Mouse (Mus musculus): ENCODE measurements around the gene Nrxn2. TPM values are rescaled to one million over a fixed set of nuclear protein-coding genes. Genes with fewer than 3 reads are reported as not detected.

Nrxn2 gene
- polyA plus RNA-seq, 1 experiment, result 393 TPM

GRCm38 (mm10) chr19:6553174-6553573 is 134.6 kb downstream of the Nrxn2 start:
- no peak for DNase-seq (ENCODE audit: extremely low spot score in 1 of 2, low spot score in 1 of 2)

DNA sequence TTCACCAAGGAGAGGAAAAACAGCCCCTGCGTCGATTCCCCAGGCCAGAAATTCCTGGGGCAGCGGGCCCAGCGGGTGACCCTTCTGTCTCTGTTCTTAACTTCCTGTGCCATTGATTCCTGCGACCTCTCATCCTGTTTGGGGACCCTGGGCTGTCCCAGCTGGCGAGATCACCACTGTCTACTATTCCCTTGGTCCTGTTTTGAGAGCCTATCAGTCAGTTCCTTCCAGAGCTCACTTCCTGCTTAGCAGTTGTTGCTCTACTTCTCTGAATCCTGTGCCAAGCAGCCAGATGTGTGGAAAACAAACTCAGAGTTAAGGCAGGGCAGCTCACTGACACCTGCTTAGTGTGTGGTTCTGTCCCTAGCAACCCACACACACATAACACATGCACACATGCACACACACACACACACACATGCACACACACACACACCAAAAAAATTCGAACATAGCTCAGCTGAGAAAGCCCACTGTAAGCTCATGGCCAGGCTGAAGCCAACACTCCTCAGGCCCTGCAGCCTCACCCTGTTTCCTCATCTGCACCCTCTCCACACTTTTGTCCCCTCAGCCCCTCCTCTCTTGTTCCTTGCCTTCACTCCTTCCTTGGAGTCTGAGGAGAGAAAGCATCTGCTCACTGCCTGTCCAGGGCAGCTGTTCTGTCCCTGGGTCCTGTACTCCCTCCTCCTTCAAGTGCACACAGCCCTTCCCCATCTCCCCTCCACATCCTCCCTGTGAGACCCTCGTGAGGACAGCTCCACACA is 135.5 kb downstream of the Nrxn2 start:
- no peak for DNase-seq (ENCODE audit: extremely low spot score in 1 of 2, low spot score in 1 of 2)

- DNase-seq (ENCODE audit: extremely low spot score in 1 of 2, low spot score in 1 of 2), result no peak
Measured at GRCm38 (mm10) chr19:6559576-6559975, 141.0 kb downstream of the Nrxn2 start.

- no peak for DNase-seq (ENCODE audit: extremely low spot score in 1 of 2, low spot score in 1 of 2)
Measured at GRCm38 (mm10) chr19:6560246-6560815, 141.8 kb downstream of the Nrxn2 start.

DNA sequence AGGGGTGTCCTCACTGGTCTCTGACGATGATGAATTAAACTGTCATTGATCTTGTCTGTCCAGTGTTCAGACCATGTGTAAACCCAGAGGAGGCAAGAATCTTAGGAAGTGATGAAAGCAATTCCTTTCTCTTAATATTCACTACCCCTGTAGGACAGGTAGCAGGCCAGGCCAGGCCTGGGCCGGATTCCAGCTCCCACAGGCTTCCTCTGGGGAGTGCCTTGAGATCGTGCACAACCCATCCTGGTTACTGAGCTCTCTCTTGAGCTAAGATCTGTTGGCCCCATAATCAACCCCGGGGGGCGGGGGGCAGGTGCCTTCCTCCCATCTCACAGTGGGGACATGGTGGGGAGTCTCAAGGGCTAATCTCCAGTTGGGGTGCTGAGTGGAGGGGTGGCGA is 146.6 kb downstream of the Nrxn2 start:
- no peak for DNase-seq (ENCODE audit: extremely low spot score in 1 of 2, low spot score in 1 of 2)

- DNase-seq (ENCODE audit: extremely low spot score in 1 of 2, low spot score in 1 of 2), result no peak
Measured at GRCm38 (mm10) chr19:6566450-6566849, 147.9 kb downstream of the Nrxn2 start.

DNA sequence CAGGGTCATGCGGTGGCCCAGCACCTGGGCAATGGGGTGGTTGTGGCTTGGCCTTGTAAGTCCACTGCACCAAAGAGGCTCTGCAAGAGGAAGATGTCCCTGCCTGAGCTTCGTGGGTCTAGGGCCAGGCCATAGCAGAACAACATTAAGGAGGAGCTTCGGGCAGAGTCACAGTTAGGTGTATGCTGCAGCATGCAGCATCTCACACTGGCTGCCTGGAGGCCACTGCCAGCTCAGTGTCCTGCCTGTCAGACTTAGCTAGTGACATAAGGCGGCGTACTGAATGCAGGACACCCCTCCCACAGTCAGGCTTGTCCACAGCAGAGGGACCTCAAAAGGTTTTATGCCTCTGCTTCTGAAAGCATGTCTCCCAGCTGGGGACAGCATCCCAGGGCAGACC is 150.5 kb downstream of the Nrxn2 start:
- DNase-seq (ENCODE audit: extremely low spot score in 1 of 2, low spot score in 1 of 2), result no peak

- no peak for DNase-seq (ENCODE audit: extremely low spot score in 1 of 2, low spot score in 1 of 2)
Measured at GRCm38 (mm10) chr19:6569561-6569960, 151.0 kb downstream of the Nrxn2 start.

DNA sequence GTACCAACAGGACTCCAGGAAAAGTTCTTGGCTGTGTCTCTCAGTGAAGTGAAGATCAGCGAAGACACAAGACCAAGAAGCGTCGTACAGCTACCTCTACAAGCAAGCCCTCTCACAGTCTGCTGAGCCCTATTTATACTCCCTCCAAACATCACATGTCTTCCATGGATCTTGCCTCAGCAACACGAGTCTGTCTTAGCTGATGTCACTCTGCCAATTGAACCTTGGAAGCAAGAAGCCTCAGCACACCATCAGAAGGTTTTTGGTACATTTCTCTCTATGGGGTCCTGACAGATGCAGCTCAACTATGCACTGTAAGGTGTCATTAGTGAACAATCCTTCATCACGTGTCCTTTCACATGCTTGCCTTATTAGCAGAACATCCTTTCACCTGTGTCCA is 152.9 kb downstream of the Nrxn2 start:
- no peak for DNase-seq (ENCODE audit: extremely low spot score in 1 of 2, low spot score in 1 of 2)

- DNase-seq (ENCODE audit: extremely low spot score in 1 of 2, low spot score in 1 of 2), result no peak
Measured at GRCm38 (mm10) chr19:6572001-6572400, 153.5 kb downstream of the Nrxn2 start.

Other genes starting within 250 kb of the Nrxn2 start
- 0.14 TPM in 1 of 2 replicates, not detected in the other for gene Majin, start 234.3 kb upstream of the Nrxn2 start, polyA plus RNA-seq (2012; rRNA removed)
- gene Gpha2, start 192.4 kb upstream of the Nrxn2 start, polyA plus RNA-seq (2012; rRNA removed), result not detected in 2 replicates
- gene Ppp2r5b, start 182.9 kb upstream of the Nrxn2 start, polyA plus RNA-seq (2012; rRNA removed), result 137 and 141 TPM in 2 replicates
- gene Atg2a, start 177.1 kb upstream of the Nrxn2 start, polyA plus RNA-seq (2012; rRNA removed), result 29.3 and 31.2 TPM in 2 replicates
- 48.4 and 49.3 TPM in 2 replicates for gene Ehd1, start 142.0 kb upstream of the Nrxn2 start, polyA plus RNA-seq (2012; rRNA removed)
- gene Cdc42bpg, start 112.3 kb upstream of the Nrxn2 start, polyA plus RNA-seq (2012; rRNA removed), result 3.2 and 3.3 TPM in 2 replicates
- gene Men1, start 83.8 kb upstream of the Nrxn2 start, polyA plus RNA-seq (2012; rRNA removed), result 67.6 and 68.4 TPM in 2 replicates
- gene Map4k2, start 77.6 kb upstream of the Nrxn2 start, polyA plus RNA-seq (2012; rRNA removed), result 193 and 205 TPM in 2 replicates
- 179 and 186 TPM in 2 replicates for gene Sf1, start 55.0 kb upstream of the Nrxn2 start, polyA plus RNA-seq (2012; rRNA removed)
- gene Pygm, start 34.3 kb upstream of the Nrxn2 start, polyA plus RNA-seq (2012; rRNA removed), result 39.0 and 54.8 TPM in 2 replicates
- 70.0 and 74.0 TPM in 2 replicates for gene Rasgrp2, start 19.4 kb upstream of the Nrxn2 start, polyA plus RNA-seq (2012; rRNA removed)
- 0.08 and 0.10 TPM in 2 replicates for gene Slc22a12, start 124.3 kb downstream of the Nrxn2 start, polyA plus RNA-seq (2012; rRNA removed)